Mouse (Mus musculus): Measurements from ENCODE around the gene 1700092M07Rik.

DNA sequence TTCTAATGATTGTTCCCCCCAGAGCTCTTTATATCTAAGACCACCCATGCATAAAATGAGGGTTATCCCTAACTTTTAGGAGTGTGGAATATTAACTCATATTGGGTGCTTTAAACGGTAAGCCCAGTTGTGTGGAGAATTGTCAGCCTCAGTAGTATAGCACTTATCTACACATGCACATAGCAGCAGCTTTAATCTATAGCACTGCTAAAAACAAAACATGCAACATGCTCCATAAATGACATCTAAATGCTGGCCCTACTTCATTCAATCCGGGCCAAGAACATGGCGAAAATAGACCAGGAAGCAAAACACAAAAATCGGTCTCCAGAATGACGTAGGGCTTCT lies 18.0 kb upstream of the 1700092M07Rik start:
- TF ChIP-seq MYOG (IDR thresholded peaks at IDR 0.05; ENCODE audit: control insufficient read depth, extremely low read depth, insufficient read length) (no peak), CTCF (IDR thresholded peaks at IDR 0.05; ENCODE audit: control insufficient read depth, insufficient read depth, insufficient read length) (no peak), CEBPB (IDR thresholded peaks at IDR 0.05; ENCODE audit: low read depth) (no peak), MAX (IDR thresholded peaks at IDR 0.05) (no peak)

All from C2C12 (cell line).